Mouse (Mus musculus) mouse trophoblast stem cell (cell line): ENCODE results near the gene Icos.

ENCODE experiments used
- in situ Hi-C, 2 experiments: fragments of 300-500 bp; cut with MseI, MboI; formaldehyde crosslinking; loops; 2 replicates in 1 of 2; 3 replicates in 1 of 2; pipeline ENCODE4 v1.15.1; 2025

The Icos gene

DNA sequence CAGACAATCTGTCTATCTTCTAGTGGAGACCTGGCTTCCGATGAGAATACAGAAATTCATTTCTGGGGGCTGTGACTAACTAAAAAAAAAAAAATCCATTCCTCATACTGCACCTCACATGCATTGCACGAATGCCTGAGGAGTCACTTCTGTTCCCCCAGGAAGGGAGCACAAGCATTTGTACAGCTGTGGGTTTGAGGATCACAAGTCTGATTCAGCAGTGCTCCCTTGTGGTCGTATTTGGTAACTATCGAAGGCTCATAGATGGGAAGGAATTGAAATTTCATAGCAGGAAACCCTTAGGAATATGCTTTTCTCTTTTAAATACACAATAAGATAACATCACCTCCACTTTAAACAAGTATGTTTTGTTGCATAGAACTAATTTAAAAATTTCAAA is 16.6 kb upstream of the Icos start:
- in situ Hi-C loops = no loop called here

DNA sequence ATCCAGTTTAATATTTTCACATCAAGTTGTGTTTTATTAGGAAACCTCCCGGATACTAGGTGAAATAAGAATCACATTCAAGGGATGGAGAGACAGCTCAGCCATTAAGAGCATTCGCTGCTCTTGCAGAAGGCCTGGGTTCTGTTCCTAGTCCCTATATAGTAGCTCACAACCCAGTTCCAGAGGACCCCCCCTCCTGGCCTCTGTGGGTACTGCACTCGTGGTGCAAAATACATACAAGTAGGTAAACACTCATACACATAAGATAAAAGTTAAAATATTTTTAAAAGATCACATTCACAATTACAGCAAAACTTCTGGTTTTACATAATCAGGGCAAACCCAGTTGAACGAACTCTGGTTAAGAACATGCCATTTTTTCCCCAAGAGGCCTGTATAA is 15.6 kb upstream of the Icos start:
- in situ Hi-C loops = no loop called here

DNA sequence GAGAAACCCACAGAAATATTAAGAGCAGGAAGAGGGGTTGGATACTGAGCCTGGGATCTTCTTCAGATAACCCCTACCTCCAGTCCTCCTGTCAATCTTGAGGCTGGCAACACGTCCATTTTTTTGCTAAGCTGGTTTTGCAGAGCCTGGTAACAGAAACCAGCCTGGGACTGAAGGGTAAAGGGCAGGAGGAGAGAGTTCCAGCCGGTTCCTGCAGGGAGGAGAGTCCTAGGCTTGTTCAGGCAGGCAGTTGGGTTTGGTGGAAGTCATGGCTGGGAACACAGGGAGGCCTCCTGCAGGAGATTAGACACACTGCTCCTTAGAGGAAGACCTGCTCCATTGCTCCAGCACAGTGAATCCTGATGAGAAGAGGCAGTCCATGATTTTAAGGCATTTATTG is 10.2 kb upstream of the Icos start:
- in situ Hi-C loops = no loop called here

DNA sequence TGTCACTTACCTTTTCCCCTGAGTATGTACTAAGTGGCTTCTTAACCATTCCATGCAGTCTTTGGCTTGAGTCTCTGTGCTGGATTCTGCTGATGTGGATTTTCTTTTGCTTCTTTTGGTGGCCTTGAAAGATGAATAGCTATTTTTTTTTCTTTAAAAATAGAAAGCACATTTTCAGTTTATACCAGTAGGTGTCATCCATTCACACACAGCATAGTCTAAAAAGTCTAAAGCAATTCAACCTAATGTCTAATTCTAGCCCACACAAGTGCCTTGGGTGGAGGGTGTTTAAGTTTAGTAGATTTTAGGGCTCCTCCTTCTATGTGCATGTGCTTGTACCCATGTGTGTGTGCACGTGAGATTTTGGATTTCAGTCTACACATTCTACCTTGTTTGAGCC is 6.9 kb upstream of the Icos start:
- in situ Hi-C loops = no loop called here

DNA sequence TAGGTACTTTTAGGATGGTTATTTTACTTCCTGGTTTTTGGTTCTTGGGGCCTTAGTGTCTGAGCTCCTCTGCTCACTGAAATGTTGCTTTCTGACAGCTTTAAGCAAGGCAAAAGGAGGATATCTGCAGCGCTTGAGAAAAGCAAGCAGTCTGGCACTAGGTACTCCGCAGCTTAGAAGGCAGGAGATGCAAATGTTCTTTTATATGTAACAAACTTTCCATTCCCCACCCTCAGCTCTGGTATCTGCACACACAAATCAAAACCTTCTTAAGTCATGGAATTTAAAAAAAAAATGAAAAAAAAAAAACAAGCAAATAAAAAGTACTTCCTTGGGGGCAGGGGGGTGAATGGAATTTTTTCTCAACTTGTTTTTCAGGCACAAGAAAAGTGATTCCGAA is 3.5 kb upstream of the Icos start:
- in situ Hi-C loops = no loop called here

DNA sequence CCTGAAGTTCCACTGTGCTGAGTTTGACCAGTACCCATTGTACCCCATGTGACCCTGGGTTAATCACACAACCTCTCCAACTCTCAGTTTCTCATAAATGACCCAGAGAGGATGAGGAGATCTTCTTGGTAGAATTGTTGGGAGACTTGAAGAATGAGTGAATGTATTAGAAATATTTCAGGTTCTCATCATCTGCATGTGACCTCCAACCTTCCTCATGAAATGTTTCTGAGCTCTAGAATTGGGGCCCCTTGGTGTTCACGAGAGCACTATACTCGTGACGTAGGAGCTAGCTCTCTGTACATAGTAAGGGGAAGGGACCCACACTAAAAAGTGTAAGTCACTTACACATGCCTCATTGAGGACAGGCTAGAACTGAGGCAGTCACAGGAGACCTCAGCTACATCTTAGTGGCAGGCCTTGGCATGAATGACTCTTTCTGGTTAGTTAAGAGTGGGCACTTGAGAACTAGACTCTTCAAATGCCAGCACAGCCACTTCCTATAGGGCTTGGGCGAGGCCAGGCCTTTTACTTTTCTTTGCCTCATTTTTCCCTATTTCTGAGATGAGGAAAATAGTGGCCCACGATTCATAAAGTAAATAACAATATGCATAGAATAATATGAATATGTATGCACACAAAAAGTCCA is 2.0 kb upstream of the Icos start:
- in situ Hi-C loops = no loop called here

DNA sequence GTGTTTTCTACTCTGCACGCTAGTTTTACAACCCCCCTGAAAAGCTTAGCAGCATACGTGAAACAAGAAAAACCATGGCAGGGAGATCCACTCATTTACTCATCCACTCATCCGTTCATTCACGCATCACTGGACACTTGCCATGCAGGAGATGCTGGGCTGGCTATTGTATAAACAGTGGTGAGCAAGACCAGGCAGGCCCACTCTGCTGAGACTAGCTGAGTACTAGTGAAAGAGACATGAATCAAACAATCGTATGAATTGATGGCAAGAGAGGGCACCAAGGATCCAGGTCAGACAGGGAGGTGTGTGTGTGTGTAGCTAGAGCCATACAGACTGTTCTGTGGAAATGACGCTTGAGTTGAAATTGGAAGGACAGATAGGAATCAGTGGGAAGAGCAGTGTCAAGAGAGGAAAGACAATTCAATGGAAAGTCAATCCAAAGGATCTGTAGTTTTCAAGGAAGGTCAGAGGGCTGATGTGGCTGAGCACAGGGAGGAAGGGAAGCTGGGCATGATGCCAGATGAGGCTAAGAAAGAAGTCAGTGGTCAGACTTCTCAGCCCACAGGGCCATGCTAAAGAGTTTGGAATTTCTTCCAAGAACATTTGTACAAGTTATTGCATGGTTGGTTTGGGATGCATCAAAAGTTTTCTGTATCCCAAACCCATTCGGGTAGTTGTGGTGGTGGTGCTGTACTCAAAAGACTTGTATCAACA is 1.6 kb downstream of the Icos start:
- in situ Hi-C loops = no loop called here

DNA sequence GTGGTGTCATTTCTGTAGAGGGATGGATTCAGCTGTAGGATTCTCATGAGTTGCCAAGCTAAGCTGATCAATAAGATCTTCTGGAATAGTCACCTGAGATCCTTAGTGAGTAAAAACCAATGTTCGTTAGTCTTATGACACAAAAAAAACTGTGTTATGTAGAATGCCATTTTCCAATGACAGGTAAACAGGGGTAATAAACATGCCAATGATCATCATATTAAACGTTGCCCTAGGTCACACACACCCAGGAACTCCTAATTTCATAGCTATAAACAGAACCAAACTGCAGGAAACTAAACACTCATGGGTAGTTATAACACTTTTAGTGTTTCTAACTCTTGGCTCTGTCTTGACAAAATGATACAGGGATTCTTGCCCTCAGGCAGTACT is 2.1 kb downstream of the Icos start:
- in situ Hi-C loops = no loop called here

DNA sequence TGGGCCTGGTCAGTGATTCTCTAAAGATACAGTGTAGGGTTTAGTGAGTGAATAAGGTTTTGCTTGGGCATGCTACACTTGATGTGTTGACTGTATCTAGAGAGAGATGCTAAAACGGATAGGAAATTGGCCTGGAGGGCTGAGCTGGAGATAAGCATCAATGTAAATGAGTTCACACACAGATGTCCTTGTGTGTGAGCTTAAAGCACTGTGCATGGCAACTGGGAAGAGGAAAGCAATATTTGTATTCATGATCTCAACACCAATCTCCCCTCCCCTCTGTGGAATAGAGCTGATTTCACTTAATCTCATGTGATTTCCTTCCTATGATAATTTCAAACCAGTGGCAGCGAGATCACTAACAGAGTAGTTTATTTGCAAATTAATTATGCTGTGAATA is 7.3 kb downstream of the Icos start:
- in situ Hi-C loops = no loop called here

DNA sequence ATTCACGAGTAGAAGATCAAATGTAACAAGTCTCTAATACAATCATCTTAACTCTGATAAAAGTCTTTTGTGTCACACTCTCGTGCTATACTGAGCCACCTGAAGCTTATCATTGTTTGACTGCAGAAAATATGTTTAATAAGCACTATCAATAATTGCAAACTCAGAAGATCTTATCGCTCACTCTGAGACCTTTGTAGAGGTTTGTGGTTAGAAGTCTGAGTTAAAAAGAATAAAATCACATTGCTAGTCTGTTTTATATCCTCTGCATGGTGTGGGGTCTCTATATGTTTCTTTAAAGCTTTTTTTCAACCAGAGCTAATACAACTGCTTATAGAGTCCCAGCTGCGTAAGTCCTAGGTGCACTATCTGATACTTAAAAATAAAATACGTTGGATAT is 8.4 kb downstream of the Icos start:
- in situ Hi-C loops = no loop called here

DNA sequence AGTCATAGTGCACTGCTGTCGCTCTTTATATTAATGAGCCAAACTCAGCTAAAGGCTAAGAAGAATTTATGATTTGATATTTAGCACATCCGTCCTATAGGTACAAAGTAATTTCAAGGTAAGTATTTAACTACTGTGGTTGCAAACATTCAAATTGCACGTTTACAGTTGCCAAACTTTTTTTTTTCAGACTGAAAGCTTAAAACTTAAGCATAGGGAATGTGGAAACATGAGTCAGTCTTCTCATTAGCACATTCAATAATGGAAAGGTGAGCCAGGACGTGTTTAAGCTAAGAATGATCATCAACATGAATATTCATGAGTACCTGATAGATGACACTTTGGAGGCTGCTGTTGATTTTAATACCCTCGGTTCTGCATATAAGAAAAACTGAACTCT is 11.4 kb downstream of the Icos start:
- in situ Hi-C loops = no loop called here

DNA sequence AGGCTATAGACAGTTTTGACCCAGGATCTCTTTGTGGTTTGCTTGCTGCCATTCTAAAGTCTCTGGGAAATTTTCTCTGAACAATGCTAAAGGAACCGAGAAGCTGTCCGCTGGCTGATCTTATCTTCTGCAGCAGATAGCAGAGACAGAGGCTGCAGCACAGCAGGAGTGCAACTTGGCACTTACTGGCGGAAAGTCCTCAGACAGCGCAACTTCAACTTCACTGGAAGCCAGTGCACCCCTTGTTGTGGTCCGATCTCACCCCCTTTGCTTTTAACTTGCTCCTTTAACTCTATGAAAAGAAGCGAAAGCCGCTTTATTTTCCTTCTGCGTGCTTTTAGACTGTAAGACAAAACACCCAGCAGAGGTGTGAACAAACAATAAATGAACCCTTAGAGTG is 12.6 kb downstream of the Icos start:
- in situ Hi-C loops = no loop called here

DNA sequence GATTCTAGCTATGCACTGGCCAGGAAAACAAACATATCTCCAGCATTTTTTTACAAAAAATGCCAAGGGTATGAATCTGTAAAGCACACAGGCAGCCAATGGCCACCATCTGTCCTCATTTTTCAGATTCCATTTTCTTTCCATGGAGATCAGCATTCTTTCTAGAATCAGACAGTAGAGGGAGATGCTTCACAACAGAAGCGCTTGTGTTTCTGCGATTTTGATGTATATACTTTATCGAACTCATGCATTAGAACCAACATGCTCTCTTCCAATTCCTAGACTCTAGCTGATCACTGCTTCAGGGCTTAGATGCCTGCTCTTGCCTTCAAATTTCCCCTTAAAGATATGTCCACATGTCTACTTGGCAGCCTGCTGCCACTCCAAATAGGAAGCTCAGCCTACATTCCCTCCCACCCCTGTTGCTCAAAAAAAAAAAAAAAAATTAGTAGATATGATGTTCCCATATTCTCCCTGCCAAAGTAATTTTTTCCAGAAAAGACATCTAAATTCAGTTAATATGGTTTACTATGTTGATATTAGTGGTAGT is 20.4 kb downstream of the Icos start:
- in situ Hi-C loops = no loop called here

DNA sequence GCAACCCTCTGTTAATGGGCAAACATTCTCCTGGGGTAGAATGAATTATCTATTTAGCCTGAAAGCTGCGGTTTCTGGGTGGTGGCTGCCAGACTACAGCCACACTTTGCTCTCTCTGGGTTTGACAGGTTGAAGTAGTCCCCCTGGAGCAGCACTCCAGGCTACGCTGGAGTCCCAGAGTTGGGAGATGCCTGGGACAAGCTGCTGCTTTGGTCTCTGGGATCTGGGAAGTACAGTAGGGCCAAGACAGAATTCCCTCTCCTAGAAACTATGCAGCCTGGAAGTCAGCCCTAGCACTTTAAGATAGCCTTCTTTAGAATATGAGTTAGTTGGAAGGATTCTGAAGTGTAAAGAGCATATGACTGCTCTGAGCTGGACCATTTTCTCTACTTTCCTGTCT is 21.0 kb downstream of the Icos start:
- in situ Hi-C loops = no loop called here

DNA sequence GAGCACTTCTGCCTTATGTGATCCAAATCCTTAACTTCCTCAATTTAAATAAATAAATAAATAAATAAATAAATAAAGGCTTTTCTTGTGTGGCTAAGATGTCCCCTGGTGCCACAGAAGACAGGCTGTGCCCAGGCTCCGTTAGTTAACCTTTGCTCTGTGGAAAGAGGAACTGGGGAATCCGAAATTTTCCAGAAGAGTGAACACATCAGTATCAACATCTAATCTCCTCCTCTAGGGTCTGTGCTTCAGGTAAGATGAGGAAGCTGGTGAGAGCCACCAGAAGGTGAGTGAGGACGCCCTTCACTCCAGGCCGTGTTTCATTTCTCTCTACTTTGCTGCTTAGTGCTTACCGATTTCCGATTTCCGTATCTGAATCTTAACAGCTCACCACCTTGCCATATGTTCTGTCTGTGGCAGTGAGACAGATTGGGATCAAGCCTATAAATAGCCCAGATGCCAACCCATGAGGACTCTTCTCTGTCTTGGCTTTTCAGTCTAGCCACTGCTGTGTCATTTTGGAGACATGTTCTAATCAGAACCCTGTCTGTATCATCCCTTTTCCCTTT is 24.1 kb downstream of the Icos start:
- in situ Hi-C loops = no loop called here

DNA sequence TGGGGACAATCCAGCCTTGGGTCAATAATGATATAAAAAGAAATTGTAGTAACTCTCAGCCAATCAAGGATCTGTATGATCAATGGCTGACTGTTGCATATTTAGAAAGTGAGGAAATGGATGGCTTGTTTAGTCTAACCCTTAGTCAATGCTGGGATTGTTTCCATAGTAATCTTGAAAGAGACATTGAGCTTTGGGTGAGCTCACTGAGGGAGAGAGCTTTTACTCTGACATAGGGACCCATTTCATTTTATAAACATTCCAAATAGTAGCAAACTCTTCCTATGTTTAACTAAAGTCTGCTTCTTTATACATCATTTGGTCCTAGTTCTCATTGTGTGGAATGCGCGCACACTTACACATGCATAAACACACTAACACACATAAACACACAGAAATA is 28.5 kb downstream of the Icos start:
- in situ Hi-C loops = no loop called here

DNA sequence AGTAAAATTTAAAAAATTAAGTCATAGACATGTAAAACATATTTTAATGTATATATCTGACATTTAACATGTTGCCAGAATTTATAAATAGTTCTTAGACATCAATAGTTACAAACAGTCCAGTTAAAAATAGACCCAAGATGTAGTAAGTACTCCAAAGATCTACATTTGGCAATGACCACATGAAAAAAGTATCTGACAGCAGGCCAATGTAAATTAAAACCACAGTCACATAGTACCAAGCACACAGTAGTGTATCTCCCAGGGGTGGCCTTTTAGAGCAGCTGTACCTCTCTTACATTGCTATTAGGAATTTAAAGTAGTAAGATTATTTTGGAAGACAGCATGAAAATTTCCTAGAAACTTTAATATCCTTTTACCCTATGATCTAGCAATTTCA is 29.8 kb downstream of the Icos start:
- in situ Hi-C loops = no loop called here

DNA sequence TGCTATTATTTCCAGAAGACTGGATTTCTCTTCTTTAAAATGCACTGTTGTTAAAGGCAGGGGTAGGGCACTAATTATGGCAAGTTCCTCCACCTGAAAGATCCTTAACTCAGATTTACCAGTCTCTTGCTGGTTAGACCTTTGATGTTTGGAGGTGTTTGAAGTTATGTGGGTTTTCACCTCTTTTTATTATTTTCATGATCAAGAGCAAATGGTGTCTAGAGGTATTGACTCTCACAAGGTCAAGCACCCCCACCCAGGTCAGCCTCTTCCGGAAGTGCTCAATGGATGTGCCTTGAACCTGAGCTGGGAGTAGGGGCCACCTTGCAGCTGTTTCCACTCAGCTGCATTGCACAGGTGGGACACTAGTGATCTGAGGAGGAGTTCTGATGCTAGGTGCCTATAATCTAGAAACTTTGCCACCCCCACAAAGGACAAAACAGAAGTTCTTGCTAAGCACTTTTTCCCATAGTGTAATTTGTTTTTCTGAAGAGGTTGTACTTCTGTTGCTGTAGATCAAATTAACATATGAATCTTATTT is 38.9 kb downstream of the Icos start:
- in situ Hi-C loops = no loop called here

DNA sequence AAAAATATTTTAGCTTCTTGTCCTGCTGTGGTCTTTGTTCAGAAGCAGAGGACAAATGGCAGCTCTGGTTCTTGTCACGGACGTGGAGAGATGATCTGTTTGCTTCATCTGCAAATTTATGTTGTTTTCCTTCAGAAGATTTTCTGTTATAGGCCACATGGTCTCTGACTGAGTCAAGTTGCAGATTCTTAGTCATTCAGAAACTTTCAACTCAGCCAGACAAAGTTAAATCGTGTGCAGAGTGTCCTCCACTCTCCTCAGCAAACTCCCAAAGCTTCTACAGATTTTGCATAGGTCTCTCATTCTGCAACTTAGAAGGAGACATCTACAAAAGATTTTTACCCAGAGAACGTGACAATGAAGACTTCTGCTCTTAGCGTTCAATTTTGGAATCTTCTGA is 49.0 kb downstream of the Icos start:
- in situ Hi-C loops = no loop called here

DNA sequence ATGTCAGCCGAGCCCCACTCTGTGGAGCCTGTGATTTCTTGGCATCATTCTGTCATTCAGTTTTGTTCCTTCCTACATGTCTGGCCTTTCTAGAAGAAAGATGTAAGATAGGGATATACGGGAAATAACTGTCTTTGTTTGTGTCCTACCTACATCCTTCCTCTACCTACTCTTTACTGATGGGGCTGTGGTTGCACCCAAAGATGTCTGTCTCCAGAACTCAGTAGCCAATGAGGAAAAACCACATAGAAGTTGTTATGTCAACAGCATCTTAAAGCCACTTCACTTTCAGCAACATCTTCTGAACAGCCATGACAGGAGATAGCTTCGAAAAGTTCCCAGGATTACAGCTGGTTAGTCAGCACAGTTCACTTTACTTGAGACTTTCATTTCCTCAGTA is 49.8 kb downstream of the Icos start:
- in situ Hi-C loops = no loop called here

DNA sequence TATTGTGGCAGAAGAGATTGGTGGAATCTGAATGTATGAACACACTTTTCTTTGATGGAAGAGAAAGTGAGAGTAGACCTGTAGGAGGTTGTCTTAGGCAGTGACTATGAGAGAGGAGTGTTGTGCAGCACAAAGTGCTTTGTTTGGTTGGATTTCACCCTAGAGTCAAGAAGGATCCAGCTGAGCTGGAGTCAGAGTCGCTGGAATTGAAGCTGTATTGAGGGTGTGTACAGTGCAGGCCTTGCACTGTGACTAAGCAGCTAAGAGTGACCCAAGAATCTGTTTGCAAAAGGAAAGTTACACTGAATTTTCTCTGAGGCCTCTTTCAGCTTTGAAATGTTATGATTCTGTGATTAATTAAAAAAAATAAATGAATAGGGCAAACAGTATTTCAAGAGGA is 52.2 kb downstream of the Icos start:
- in situ Hi-C loops = no loop called here

DNA sequence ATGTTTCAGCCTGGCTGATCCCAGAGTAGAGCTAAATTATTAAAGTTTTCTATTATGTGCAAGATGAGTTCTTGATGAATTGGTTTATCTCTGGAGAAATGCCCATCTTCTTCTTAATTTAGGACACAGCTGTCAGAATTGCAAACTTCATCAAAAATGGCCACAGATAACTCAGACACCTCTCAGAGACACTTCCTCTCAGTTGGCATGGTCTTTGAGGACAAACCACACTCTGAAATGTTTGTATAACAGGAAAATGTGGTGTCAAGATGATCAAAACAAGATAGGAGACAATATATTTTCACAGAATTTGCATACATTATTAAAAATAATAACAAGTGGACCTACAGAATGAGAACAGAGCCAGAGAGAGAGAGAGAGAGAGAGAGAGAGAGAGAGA is 52.8 kb downstream of the Icos start:
- in situ Hi-C loops = no loop called here

DNA sequence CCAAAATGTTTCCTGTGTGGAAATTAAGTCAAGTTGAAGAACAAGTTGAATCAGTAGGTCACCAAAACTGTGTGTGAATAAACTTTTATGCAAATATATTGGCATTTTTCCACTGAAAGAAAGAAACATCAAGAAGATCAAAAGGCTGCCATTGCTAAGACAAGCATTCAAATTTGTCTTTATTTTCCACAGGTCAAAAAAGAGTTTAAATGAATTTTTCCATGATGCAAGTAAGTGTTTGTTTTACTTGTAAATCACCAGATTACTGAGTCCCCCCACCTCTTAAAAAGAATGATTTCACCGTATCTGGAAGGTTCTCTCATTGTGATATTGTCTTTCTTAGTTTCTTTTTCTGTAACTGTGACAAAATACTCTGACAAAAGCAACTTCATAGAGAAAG is 57.5 kb downstream of the Icos start:
- in situ Hi-C loops = no loop called here
